Mouse (Mus musculus): ENCODE results near the gene Trim72. TPM values are rescaled to one million over a fixed set of nuclear protein-coding genes. Genes with fewer than 3 reads are reported as not detected.

Trim72 gene
- 1 to 10 TPM; 1.0 to 1.1 TPM for total RNA-seq (2021)
- long read RNA-seq, experiment 1: 0 reads
- long read RNA-seq, experiment 2, partial matches to known transcripts: 0 of 1 reads
- long read RNA-seq, experiment 2, other reads (novel, unspliced or antisense): 1 of 1 reads

- Histone ChIP-seq H3K27ac (no peak within 1 kb of the TSS), H3K4me3 (no peak within 1 kb of the TSS)
- intact Hi-C loops (cut with DNase I): loop anchor here (10.0 kb wide), 1 partner anchor 701 kb away; no protein-coding TSS in a partner anchor
- peak in 1 of 2 experiments; percentile 49 for DNase-seq (ENCODE audit: extremely low spot score in 1 of 2, low spot score in 2 of 2)
- no peak for TF ChIP-seq CTCF (IDR thresholded peaks at IDR 0.05)
These were observed at the start of gene Trim72 for GRCm38 (mm10) chr7:128003688-128004087. Trim72 (plus strand) TSS chr7:128003949.

DNA sequence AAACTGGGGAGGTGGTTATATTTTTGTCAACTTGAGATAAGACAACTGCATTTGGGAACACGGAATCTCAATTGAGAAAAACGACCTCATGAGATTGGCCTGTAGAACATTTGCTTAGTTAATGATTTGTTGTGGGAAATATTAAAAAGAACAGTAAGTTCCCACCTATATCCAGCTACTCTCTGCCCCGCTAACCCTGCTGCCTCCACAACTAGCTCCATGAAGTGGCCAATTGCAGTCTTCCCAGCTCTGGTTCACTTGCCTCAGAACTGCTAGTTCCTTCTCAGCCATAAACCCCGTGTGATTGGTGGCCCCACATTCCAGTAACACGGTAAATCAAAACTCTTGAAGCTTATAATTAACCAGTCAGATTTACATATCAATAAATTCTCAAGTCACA is 44.4 kb upstream of the Trim72 start:
- no peak for DNase-seq (ENCODE audit: extremely low spot score in 1 of 2, low spot score in 2 of 2)
- Histone ChIP-seq H3K4me3 (no peak overlapping the region), H3K27ac (no peak overlapping the region)
- intact Hi-C loops (cut with DNase I): no loop called here
- TF ChIP-seq CTCF (IDR thresholded peaks at IDR 0.05): no peak

- Histone ChIP-seq H3K4me3 (peak overlapping the region; percentile 94), H3K27ac (peak overlapping the region; percentile 100)
- DNase-seq (ENCODE audit: extremely low spot score in 1 of 2, low spot score in 2 of 2): no peak
- no peak for TF ChIP-seq CTCF (IDR thresholded peaks at IDR 0.05)
- intact Hi-C loops (cut with DNase I): loop anchor here (2.0 to 5.0 kb wide), 2 partner anchors 54 to 189 kb away; partner anchors contain the start of genes Kat8 and Setd1a
These were observed 37.3 kb upstream of the Trim72 start for GRCm38 (mm10) chr7:127966371-127966918.

- peak; percentile 92 to 96 for DNase-seq (ENCODE audit: extremely low spot score in 1 of 2, low spot score in 2 of 2)
- peak within 1 kb of the TSS; percentile 94 for H3K4me3 ChIP-seq
- TF ChIP-seq CTCF (IDR thresholded peaks at IDR 0.05): peak; percentile 22; the same call in 1 of the 2 replicates
- intact Hi-C loops (cut with DNase I): loop anchor here (1.0 to 5.0 kb wide), 3 partner anchors 32 to 190 kb away; partner anchors contain the start of genes Kat8 and Setd1a
- peak within 1 kb of the TSS; percentile 100 for H3K27ac ChIP-seq
These were observed 36.5 kb upstream of the Trim72 start, which contains the start of gene Fus for GRCm38 (mm10) chr7:127967004-127967921. Fus (plus strand) TSS chr7:127967457.

GRCm38 (mm10) chr7:127967922-127968828 is 35.6 kb upstream of the Trim72 start:
- peak; percentile 67 to 69 for DNase-seq (ENCODE audit: extremely low spot score in 1 of 2, low spot score in 2 of 2)
- H3K27ac ChIP-seq: peak overlapping the region; percentile 100
- peak overlapping the region; percentile 94 for H3K4me3 ChIP-seq
- intact Hi-C loops (cut with DNase I): loop anchor here (1.0 to 5.0 kb wide), 4 partner anchors 15 to 191 kb away; partner anchors contain the start of genes Kat8 and Setd1a
- no peak for TF ChIP-seq CTCF (IDR thresholded peaks at IDR 0.05)

DNA sequence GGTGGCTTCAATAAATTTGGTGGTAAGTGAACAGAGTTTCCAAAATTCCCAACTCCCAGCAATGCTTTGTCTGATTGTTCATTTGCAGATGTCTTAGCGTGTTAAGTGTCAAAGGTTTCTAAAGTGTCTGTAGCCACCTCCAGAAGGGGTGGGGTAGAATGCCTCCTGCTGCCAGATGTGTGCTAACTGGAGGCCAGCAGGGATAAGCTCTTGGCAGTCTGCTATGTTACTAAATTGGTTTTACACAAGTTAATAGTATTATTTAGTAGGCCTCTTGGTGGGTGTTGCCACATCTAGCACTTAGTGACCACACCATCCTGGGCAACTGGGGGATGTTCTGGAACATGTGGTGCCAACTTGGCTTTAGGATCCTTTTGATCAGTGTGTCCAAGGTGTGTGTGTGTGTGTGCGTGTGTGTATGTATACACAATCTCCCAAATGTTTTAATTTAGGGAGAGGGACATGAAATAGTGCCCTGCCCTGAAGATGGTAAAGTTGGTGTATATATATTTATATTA is 29.3 kb upstream of the Trim72 start:
- Histone ChIP-seq H3K4me3 (no peak overlapping the region), H3K27ac (no peak overlapping the region)
- intact Hi-C loops (cut with DNase I): loop anchor here (10.0 kb wide), 1 partner anchor 470 kb away; no protein-coding TSS in a partner anchor
- TF ChIP-seq CTCF (IDR thresholded peaks at IDR 0.05): no peak
- no peak for DNase-seq (ENCODE audit: extremely low spot score in 1 of 2, low spot score in 2 of 2)

- DNase-seq (ENCODE audit: extremely low spot score in 1 of 2, low spot score in 2 of 2): no peak
- no peak for TF ChIP-seq CTCF (IDR thresholded peaks at IDR 0.05)
- Histone ChIP-seq H3K27ac (no peak overlapping the region), H3K4me3 (no peak overlapping the region)
- intact Hi-C loops (cut with DNase I): loop anchor here (10.0 kb wide), 1 partner anchor 466 kb away; no protein-coding TSS in a partner anchor
These were observed 24.9 kb upstream of the Trim72 start for GRCm38 (mm10) chr7:127978856-127979255.

- intact Hi-C loops (cut with DNase I): no loop called here
- H3K4me3 ChIP-seq: no peak overlapping the region
- H3K27ac ChIP-seq: no peak overlapping the region
- TF ChIP-seq CTCF (IDR thresholded peaks at IDR 0.05): no peak
- DNase-seq (ENCODE audit: extremely low spot score in 1 of 2, low spot score in 2 of 2): no peak
These were observed 23.1 kb upstream of the Trim72 start for GRCm38 (mm10) chr7:127980606-127981005.

DNA sequence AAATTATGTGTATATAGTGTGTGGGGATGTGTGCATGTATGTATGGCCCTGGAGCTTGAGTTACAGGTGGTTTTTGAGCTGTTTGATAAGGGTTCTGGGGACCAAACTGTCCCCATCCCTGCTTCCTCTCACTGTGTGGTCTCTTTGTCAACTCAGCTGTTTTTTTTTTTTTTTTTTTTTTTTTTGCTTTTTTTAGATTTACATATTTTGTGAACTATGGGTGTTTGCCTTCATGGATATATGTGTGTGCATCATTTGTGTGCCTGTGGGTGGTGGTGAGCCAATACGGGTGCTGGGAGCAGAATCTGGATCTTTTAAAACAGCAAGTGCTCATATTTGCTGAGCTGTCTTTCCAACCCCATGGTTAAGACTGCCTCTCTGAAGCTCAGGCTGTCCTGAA is 14.8 kb upstream of the Trim72 start:
- DNase-seq (ENCODE audit: extremely low spot score in 1 of 2, low spot score in 2 of 2): no peak
- H3K27ac ChIP-seq: no peak overlapping the region
- TF ChIP-seq CTCF (IDR thresholded peaks at IDR 0.05): no peak
- H3K4me3 ChIP-seq: no peak overlapping the region
- intact Hi-C loops (cut with DNase I): no loop called here

DNA sequence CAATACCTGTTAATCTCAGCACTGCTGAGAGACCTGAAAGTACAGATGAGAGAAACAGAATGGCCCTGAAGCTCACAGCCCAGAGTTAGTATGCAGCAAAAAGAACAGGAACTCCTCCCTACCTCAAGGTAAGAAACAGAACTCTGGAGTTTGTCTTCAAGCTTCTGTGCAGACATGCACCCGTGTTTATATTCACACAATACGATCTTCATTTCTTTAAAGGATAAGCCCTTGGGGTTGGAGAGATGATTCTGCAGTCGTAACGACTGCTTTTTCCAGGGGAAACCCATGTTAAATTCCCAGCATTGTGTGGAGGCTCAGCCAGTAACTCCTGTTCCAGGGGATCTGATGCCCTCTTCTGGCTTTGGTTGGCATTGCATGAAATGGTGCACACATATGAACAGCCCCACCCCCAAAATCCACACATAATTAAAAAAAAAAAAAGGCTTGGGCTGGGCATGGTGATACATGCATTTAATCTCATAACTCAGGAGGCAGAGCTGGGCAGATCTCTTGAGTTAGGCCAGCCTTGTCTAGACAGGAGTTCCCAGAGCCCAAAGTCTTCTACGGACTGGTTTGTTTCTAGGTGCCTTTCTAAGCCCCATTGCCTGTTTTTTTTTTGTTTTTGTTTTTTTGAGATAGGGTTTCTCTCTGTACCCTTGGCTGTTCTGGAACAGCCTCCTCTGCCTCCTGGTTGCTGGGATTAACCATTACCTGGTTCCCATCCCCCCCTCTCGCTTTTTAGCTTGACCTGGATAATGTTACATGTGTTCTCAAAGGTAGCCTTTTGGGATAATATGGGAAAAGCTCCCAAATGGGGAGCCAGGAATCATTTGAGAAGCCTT is 11.9 kb upstream of the Trim72 start:
- Histone ChIP-seq H3K4me3 (no peak overlapping the region), H3K27ac (no peak overlapping the region)
- peak; percentile 65 to 72 for DNase-seq (ENCODE audit: extremely low spot score in 1 of 2, low spot score in 2 of 2)
- peak; percentile 72 for TF ChIP-seq CTCF (IDR thresholded peaks at IDR 0.05)
- intact Hi-C loops (cut with DNase I): loop anchor here (2.0 kb wide), 1 partner anchor 217 kb away; no protein-coding TSS in a partner anchor

Data from left cerebral cortex, adult 2 months (tissue).